Mouse (Mus musculus): Measurements from ENCODE around the gene Gm17190.
A peak's percentile ranks its signal among the peaks of the same experiment; 100 is the strongest.
"Not testable (repeated sequence)": the region's sequence is repeated elsewhere in the genome, so short reads cannot be mapped to it uniquely, and the experiment has no call there.

Gene Gm17190

GRCm38 (mm10) chr13:96081754-96082153 is at the start of gene Gm17190:
Gm17190 (plus strand) TSS chr13:96082054.
- not testable (repeated sequence) for DNase-seq

GRCm38 (mm10) chr13:96039536-96039935 is 42.3 kb upstream of the Gm17190 start:
- DNase-seq, result no peak

GRCm38 (mm10) chr13:96040275-96041042 is 41.4 kb upstream of the Gm17190 start:
- DNase-seq, result no peak

- DNase-seq, result no peak
Observed at GRCm38 (mm10) chr13:96045396-96045795, 36.5 kb upstream of the Gm17190 start.

- no peak for DNase-seq
Observed at GRCm38 (mm10) chr13:96052755-96053154, 29.1 kb upstream of the Gm17190 start.

GRCm38 (mm10) chr13:96073555-96073954 is 8.3 kb upstream of the Gm17190 start:
- no peak for DNase-seq

GRCm38 (mm10) chr13:96081276-96081675 is 578 bp upstream of the Gm17190 start, which contains the start of gene Gm20075:
Gm20075 (minus strand) TSS chr13:96081376.
- DNase-seq, result not testable (repeated sequence)

- no peak for DNase-seq
Observed at GRCm38 (mm10) chr13:96085581-96086302, 3.9 kb downstream of the Gm17190 start.

GRCm38 (mm10) chr13:96090929-96091328 is 9.1 kb downstream of the Gm17190 start:
- DNase-seq, result no peak

GRCm38 (mm10) chr13:96106367-96106766 is 24.5 kb downstream of the Gm17190 start:
- no peak for DNase-seq

GRCm38 (mm10) chr13:96110767-96111166 is 28.9 kb downstream of the Gm17190 start:
- DNase-seq, result no peak

GRCm38 (mm10) chr13:96112711-96113110 is 30.9 kb downstream of the Gm17190 start:
- no peak for DNase-seq

GRCm38 (mm10) chr13:96125011-96125410 is 43.2 kb downstream of the Gm17190 start:
- DNase-seq, result no peak

- no peak for DNase-seq
Observed at GRCm38 (mm10) chr13:96126669-96127068, 44.8 kb downstream of the Gm17190 start.

- no peak for DNase-seq
Observed at GRCm38 (mm10) chr13:96129081-96129480, 47.2 kb downstream of the Gm17190 start.

- peak; percentile 15 to 50 for DNase-seq
Observed at GRCm38 (mm10) chr13:96131050-96131449, 49.2 kb downstream of the Gm17190 start.

- no peak for DNase-seq
Observed at GRCm38 (mm10) chr13:96131911-96132310, 50.1 kb downstream of the Gm17190 start.

- peak; percentile 13 to 35 for DNase-seq
Observed at GRCm38 (mm10) chr13:96132401-96132816, 50.6 kb downstream of the Gm17190 start, which contains the start of gene Sv2c. Sv2c (minus strand) TSS chr13:96132577.

Measured in cerebellum, adult 18-20 months (tissue).